ENCODE assay signal across 8 mouse cellular contexts in the genomic region with DNA sequence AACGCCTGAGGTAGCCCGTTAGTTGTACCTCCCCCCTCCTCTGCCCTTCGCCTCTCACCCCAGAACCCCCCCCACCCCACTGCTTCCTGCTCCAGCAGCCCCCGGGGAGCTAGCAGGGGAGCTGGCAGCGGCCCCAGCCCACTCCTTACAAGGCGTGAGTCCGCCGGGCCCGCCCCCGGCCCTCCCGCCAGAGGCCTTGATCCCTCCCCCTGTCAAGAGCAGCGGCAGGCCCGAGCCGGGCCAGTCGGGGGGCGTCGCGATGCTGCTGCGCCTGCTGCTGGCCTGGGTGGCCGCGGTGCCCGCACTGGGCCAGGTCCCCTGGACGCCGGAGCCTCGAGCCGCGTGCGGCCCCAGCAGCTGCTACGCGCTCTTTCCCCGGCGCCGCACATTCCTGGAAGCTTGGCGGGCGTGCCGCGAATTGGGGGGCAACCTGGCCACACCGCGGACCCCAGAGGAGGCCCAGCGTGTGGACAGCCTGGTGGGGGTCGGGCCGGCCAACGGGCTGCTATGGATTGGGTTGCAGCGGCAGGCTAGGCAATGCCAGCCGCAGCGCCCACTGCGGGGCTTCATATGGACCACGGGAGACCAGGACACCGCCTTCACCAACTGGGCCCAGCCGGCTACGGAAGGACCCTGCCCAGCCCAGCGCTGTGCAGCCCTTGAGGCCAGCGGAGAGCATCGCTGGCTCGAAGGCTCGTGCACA. TPM values are rescaled to one million over a fixed set of nuclear protein-coding genes. Genes with fewer than 3 reads are reported as not detected.
DNase-seq lines count a peak whose midpoint lies in the region; ATAC-seq and TF ChIP-seq lines count a peak whose summit lies in the region.

A gene (plus strand): TSS at position 212 of the 703 bp plus-strand sequence.

- no peak for TF ChIP-seq CTCF in kidney, adult 2 months (conservative IDR thresholded peaks at IDR 0.05; ENCODE audit: insufficient read depth, insufficient read length, low read depth, low read length)

- H3K36me3 ChIP-seq in embryonic facial prominence, embryonic 10.5 days (replicated peaks) = no peaks in the 10 kb centered on the region
- H3K36me3 ChIP-seq in kidney, adult 2 months (ENCODE audit: control insufficient read depth, insufficient read depth, low read length) = no peaks in the 10 kb centered on the region
- no peaks in the 10 kb centered on the region for H3K36me3 ChIP-seq in lung, embryonic 16.5 days (ENCODE audit: control insufficient read depth, insufficient read depth, low read length)
- H3K36me3 ChIP-seq in splenic B cell, adult 2 months (ENCODE audit: control insufficient read depth, insufficient read depth, low read length, poor library complexity, severe bottlenecking) = no peaks in the 10 kb centered on the region

- DNase-seq in cerebellum, adult 9-11 months = peak; percentile 42
- peak; percentile 91 for DNase-seq in embryonic facial prominence, embryonic 10.5 days (ENCODE audit: low spot score)
- DNase-seq in heart, adult 9 months (ENCODE audit: low spot score in 2 of 2) = peak; percentile 79 to 83
- peak; percentile 77 for DNase-seq in kidney, adult 2 months
- peak; percentile 50 for DNase-seq in splenic B cell, adult 2 months (ENCODE audit: low read depth, low spot score)

- peak within 1 kb of the TSS; percentile 83 for H3K4me2 ChIP-seq in lung, embryonic 16.5 days (ENCODE audit: low read depth, low read length)

- under 1% methylated on average over 55 of the region's 56 CpGs for WGBS in embryonic facial prominence, embryonic 10.5 days
- under 1% methylated on average over 56 of the region's 56 CpGs for WGBS in kidney, adult 2 months
- WGBS in lung, embryonic 16.5 days = 1% methylated on average over 55 of the region's 56 CpGs

- peak within 1 kb of the TSS; percentile 93 for H3K27ac ChIP-seq in embryonic facial prominence, embryonic 10.5 days (replicated peaks)
- H3K27ac ChIP-seq in kidney, adult 2 months (ENCODE audit: insufficient read depth, low read depth, low read length) = peak within 1 kb of the TSS; percentile 9; the same call in 1 of the 2 replicates
- peak within 1 kb of the TSS; percentile 71 for H3K27ac ChIP-seq in lung, embryonic 16.5 days (ENCODE audit: low read length)

- TF ChIP-seq POLR2A in kidney, adult 2 months (IDR thresholded peaks at IDR 0.05; ENCODE audit: low read depth, low read length) = no peak

- ATAC-seq in cerebellum, adult (ENCODE audit: insufficient number of reproducible peaks, low FRiP score, low TSS enrichment) = no peak
- ATAC-seq in lung, embryonic 16.5 days (ENCODE audit: low read depth) = peak; percentile 82
- no peak for ATAC-seq in inflammation-experienced regulatory T-cells, adult 6 months

- peaks cover 51% of the 10 kb centered on the region for H3K27me3 ChIP-seq in embryonic facial prominence, embryonic 10.5 days (replicated peaks; ENCODE audit: low read depth, poor library complexity, severe bottlenecking)
- H3K27me3 ChIP-seq in kidney, adult 2 months (replicated peaks; ENCODE audit: control insufficient read depth, insufficient read depth, low read length) = no peaks in the 10 kb centered on the region
- H3K27me3 ChIP-seq in lung, embryonic 16.5 days (ENCODE audit: control insufficient read depth, insufficient read depth, low read depth, low read length) = peaks cover 19% of the 10 kb centered on the region
- peaks cover 2% of the 10 kb centered on the region; the same call in 1 of the 2 replicates for H3K27me3 ChIP-seq in splenic B cell, adult 2 months (ENCODE audit: control insufficient read depth, insufficient read depth, low read length, poor library complexity, severe bottlenecking)

- H3K4me3 ChIP-seq in embryonic facial prominence, embryonic 10.5 days = peak within 1 kb of the TSS; percentile 69
- peak within 1 kb of the TSS; percentile 40 for H3K4me3 ChIP-seq in kidney, adult 2 months (ENCODE audit: insufficient read depth, low read depth, low read length)
- H3K4me3 ChIP-seq in lung, embryonic 16.5 days (ENCODE audit: low read length) = peak within 1 kb of the TSS; percentile 62

- H3K4me1 ChIP-seq in embryonic facial prominence, embryonic 10.5 days = peaks cover 78% of the 10 kb centered on the region
- no peaks in the 10 kb centered on the region; the same call in 1 of the 2 replicates for H3K4me1 ChIP-seq in kidney, adult 2 months (ENCODE audit: control insufficient read depth, insufficient read depth, low read length)
- H3K4me1 ChIP-seq in lung, embryonic 16.5 days (replicated peaks; ENCODE audit: control insufficient read depth, insufficient read depth, low read length) = peaks cover 28% of the 10 kb centered on the region

- no peaks in the 10 kb centered on the region for H3K9me3 ChIP-seq in embryonic facial prominence, embryonic 10.5 days
- H3K9me3 ChIP-seq in lung, embryonic 16.5 days (ENCODE audit: control insufficient read depth, low read length) = no peaks in the 10 kb centered on the region

- H3K9ac ChIP-seq in lung, embryonic 16.5 days (ENCODE audit: low read length) = peak within 1 kb of the TSS; percentile 76

RNA-seq across cellular contexts. Expression of the gene that starts here (rescaled TPM):
- 32.3 and 37.0 TPM in 2 replicates for polyA plus RNA-seq in embryonic facial prominence, embryonic 10.5 days (2016; fragmentation: Nextera tagmentation; extraction: Ambion mirVana)
- 10.7 and 10.8 TPM in 2 replicates for polyA plus RNA-seq in kidney, adult 2 months (2012; rRNA removed)
- 69.1 and 80.6 TPM in 2 replicates for polyA plus RNA-seq in lung, embryonic 16.5 days (2015; fragmentation: Nextera tagmentation; extraction: Ambion mirVana)
- not detected for polyA plus RNA-seq in inflammation-experienced regulatory T-cells, adult 6 months (2017; shearing (Covaris generic))

Comparison
In these comparisons a context has a peak if more than half of its experiments do, and no peak if none do; other contexts are left out.
1. RNA of the gene that starts here (polyA plus RNA-seq): 69.1 to 80.6 TPM in lung, embryonic 16.5 days, 32.3 to 37.0 TPM in embryonic facial prominence, embryonic 10.5 days and 10.7 to 10.8 TPM in kidney, adult 2 months; not detected in inflammation-experienced regulatory T-cells, adult 6 months; every median in the first group is over 10 times any median in the second.
2. H3K27ac ChIP-seq: peak in every context shown above with its lines; median percentile 93 in embryonic facial prominence, embryonic 10.5 days; 71 in lung, embryonic 16.5 days; 9 in kidney, adult 2 months.
3. Peak in every context shown above with its lines, with median percentiles within 50 percentile points of each other: DNase-seq and H3K4me3 ChIP-seq.